Mouse (Mus musculus) Muller cell, postnatal 12 days (primary cell): ENCODE results near the gene Pde8b.
A peak's percentile ranks its signal among the peaks of the same experiment; 100 is the strongest.
"Not testable (repeated sequence)": the region's sequence is repeated elsewhere in the genome, so short reads cannot be mapped to it uniquely, and the experiment has no call there.

ENCODE experiments used
- DNase-seq: peaks from one replicate; pipeline ENCODE4 v3.0.0-alpha.2; 2015; ENCODE audit errors: inconsistent ontology term

Gene Pde8b

DNA sequence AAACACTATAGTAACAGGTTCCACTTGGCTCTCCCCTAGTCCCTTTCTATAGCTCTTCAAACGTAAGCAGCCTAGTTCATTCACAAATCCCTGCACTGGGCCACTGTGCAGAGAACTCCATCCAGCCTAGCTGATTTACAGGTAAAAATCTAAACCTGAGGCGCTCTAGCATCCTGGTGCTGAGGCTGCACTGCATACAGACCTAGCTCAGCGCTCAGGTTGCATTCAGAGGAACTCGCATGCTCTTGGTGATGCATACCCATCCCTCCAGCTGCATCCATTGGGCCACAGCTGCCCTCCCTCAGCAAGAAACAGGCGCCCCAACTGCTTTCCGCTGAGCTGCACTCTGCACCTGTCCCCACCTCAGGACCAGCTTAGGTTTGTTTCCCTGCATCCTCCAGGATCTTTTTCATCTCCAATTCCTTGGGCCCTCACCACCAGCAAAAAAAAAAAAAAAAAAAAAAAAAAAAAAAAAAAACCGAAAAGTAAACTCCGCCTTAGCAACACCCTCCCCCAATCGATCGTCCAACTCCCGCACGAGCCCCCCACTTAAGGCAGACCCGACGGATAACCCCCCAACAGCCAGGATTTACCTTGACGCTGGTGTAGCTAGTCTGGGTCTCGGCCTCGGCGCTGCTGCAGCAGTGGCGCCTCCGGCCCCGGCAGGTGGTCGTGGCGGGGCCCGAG is 28.1 kb downstream of the Pde8b start:
- DNase-seq: peak; percentile 9

DNA sequence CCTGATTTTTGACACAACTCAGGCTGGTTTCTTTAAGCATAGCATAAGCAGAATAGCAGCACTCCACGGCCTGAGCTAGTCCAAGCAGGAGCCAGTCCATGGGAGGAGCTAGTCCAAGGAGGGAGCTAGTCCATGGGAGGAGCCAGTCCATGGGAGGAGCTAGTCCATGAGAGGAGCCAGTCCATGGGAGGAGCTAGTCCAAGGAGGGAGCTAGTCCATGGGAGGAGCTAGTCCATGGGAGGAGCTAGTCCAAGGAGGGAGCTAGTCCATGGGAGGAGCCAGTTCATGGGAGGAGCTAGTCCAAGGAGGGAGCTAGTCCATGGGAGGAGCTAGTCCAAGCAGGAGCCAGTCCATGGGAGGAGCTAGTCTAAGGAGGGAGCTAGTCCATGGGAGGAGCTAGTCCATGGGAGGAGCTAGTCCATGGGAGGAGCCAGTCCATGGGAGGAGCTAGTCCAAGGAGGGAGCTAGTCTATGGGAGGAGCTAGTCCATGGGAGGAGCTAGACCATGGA is 34.4 kb downstream of the Pde8b start:
- not testable (repeated sequence) for DNase-seq

GRCm38 (mm10) chr13:95212320-95212719 is 37.8 kb downstream of the Pde8b start:
- DNase-seq: no peak

GRCm38 (mm10) chr13:95207301-95207700 is 42.8 kb downstream of the Pde8b start:
- not testable (repeated sequence) for DNase-seq

DNA sequence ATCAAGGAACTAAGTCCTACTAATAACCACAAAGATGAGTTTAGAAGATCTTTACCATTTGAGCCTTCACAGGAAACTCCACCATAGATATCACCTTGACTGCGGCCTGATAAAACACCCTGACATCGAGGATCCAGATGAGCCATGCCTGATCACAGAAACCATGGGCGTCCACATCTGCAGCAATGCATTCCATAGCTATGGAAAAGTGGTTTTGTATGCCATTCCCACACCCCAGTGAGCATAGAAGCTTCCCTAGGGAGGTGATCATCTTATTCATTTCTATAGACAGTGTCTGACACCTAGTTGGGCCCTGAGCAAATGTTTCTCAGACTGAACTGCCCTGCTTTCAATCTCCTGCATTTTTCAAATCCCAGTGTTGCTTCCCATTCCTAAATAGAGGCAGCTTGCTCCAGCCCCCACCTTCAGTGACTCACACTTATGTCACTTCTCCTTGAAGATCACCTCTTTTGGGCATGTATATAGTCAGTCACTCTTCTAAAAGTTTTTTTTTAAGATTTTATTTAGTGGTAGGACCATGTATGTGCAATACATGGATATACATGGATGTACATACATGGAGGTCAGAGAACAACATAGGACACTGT is 47.9 kb downstream of the Pde8b start:
- DNase-seq: no peak

- no peak for DNase-seq
Observed at GRCm38 (mm10) chr13:95200817-95201216, 49.3 kb downstream of the Pde8b start.

GRCm38 (mm10) chr13:95200036-95200435 is 50.1 kb downstream of the Pde8b start:
- no peak for DNase-seq

DNA sequence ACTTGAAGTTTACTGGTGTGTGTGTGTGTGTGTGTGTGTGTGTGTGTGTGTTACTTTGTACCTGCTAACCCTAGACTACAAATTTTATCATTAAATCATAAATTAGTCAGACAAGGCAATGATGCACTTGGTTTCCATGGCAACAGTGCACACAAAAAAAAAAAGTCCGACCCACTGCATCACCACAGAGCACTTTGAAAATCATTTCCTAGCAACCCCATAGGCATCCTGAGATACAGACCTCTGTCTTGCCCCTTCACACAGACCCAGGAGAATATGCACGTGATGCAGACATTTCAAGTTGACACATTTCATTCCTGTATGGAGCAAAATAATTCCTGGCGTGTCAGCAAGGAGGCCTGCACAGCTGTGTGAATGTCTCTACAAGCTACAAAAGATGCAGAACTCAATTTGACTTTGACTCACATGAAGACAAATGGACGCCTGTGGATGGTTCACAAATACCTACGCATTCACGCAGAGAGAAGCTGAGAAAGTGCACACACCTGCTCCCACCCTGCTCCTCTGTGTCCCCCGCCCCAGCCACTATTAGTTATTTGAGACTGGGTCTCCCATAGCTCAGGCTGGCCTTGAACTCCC is 53.9 kb downstream of the Pde8b start:
- DNase-seq: no peak

DNA sequence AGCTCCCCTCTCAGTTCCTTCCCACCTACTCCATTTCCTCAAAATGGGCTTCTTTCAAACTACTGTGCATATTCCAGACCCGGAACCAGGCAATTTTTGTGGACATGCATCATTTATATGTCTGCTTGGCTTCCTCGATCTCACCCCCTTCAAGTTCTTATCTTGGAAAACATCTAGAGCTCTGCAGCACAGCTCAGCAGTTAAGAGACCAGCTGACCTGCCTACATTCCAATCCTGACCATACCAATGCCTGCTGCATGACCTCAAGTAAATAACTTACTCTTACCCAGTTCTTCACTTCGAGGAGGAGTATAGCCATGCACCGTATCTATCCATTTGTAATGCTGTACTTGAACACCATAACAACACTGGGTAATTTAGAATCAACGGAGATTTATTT is 58.2 kb downstream of the Pde8b start:
- DNase-seq: no peak

DNA sequence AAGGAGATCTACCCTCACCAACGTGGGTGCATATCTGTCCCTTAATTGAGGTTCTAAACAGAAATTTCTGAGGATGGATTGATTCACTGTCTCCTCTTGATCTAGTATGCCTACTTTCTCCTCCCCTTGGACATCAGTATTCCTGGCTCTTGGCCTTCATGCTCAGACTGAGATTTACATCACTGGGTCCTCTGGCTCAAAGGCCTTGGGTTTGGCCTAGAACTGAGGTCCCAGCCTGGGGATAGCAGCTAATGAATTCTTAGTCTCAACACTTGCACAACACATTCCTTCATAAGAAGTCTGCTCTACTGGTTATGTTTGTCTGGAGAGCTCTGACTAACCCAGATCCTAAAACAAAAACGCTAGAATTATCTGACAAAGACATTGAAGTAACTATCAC is 61.0 kb downstream of the Pde8b start:
- peak; percentile 14 for DNase-seq

- DNase-seq: peak; percentile 26
Observed at GRCm38 (mm10) chr13:95187153-95187665, 62.9 kb downstream of the Pde8b start.

- DNase-seq: no peak
Observed at GRCm38 (mm10) chr13:95186741-95187035, 63.4 kb downstream of the Pde8b start.

DNA sequence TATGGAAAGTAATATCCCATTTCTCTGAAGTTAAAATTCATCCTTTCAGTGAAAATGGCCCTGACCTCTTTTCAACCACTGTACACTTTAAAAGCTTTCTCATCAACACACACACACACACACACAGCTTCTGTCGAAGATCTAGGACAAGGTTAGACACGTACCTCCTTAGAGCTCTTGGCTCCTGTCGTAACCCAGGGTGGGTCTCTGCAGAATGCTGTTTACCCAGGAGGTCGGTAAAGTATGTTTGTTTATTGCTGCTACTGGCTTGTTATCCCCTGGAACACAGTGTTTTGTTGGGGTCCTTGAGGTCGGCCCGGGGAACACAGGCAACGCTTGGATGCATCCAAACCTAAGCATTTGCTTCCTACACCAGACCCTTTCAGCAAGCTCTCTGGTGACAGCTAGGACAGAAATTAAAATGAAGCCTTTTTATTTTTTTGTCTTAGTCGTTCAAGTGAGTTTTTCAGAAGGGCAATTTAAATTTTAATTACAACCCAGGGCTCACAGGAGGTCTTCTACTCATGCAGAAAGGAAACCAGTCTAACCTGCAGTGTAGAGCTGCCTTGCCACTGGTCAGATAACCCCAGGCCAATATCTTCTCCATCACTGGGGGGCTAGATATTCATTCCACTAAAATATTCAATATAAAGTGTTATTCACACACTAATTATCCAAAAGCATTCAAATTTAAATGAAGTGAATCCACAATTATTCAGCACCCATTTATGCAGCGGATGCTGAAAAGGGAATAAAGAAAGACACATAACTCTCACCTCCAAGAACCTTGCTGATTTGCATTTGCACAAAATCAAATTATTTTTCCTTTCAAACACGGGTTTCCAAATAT is 64.0 kb downstream of the Pde8b start:
- no peak for DNase-seq

DNA sequence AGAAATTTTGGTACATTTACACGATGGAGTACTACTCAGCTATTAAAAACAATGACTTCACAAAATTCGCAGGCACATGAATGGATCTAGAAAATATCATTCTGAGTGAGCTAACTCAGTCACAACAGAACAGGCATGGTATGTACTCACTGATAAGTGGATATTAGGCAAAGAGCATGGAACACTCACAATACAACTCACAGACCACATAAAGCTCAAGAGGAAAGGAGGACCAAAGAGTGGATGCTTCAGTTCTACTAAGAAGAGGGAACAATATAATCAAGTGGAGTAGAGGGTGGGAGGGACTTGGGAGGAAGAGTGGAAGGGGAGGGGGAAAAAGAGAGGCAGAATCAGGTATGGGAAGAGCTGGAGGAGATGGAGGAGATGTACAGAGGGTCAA is 66.5 kb downstream of the Pde8b start:
- no peak for DNase-seq

GRCm38 (mm10) chr13:95180208-95180607 is 69.9 kb downstream of the Pde8b start:
- no peak for DNase-seq

GRCm38 (mm10) chr13:95177326-95177725 is 72.8 kb downstream of the Pde8b start:
- peak; percentile 62 for DNase-seq

GRCm38 (mm10) chr13:95176399-95176798 is 73.7 kb downstream of the Pde8b start:
- DNase-seq: no peak

DNA sequence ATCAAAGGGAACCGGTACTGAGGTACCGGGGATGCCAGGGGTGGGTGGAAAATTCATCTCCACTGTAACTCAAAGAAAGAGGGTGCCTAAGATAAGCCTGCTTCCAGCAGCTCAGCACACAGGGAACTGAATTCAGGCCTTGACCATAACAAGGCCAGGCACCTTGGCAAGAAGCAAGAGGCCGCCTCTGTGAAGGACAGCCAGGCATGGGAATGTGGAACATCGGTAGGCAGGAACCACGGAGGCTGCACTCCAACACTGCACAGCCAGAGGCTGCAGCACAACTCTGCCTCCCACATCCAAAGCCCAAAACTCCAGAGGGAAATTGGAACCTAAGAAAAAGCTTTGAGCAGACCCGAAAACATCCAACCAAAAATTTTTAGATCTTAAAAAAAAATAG is 75.9 kb downstream of the Pde8b start:
- peak; percentile 17 for DNase-seq

DNA sequence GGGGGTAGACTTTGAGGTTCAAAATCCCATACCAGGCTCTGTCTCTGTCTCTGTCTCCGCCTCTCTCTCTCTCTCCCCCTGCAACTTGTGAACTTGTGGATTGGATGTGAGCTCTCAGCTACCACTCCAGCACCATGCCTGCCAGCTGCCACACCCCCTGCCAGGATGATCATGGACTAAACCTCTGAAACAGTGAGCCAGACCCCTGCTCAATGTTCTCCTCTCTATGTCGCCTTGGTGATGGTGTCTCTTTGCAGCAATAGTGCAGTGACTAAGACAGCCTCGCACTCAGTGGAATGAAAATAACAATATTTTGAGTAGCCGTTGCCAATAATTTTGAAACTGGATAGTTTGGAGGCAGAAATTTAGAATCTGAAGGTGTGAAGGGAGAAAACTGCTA is 77.8 kb downstream of the Pde8b start:
- DNase-seq: no peak

- DNase-seq: no peak
Observed at GRCm38 (mm10) chr13:95160211-95160610, 89.9 kb downstream of the Pde8b start.

DNA sequence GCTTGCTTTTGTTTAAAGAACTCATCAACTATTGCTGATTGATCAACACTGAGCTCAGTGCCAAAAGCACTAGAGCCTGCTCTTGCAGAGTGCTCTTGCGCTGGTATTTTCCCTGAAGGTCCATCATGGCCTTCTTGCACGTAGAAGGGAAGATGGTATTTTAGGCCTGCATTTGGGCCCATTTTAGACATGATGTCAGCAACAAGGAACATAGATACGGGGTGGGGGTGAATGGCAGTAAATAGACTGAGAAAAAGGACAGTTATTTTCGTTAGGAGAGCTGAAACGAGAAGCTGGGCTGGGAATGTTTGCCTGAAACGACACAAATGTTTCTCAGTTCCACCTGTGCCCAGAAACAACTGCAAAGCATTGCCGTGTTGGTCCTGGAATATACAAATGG is 91.2 kb downstream of the Pde8b start:
- no peak for DNase-seq

DNA sequence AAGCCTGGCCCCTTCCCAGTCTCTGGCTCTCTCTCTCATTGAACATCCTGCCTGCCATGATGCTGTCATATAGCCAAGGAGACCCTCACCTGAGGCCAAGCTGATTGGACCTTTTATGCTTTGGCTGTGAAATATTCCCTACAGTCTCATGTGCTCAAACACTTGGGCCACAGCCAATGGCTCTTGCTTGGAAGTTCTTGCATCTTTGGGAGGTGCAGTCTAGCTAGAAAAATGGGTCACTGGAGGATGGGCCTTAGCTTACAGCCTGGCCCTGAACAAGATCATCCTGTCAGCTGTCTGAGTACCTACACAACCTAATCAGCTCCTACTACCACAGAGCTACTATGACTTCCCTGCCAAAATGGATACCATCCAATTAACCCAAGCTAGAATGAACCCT is 105.4 kb downstream of the Pde8b start:
- DNase-seq: no peak
